Mouse (Mus musculus): Measurements from ENCODE around the gene Ccnd3. TPM values are rescaled to one million over a fixed set of nuclear protein-coding genes. Genes with fewer than 3 reads are reported as not detected.

Ccnd3 gene
- total and polyA plus RNA-seq, 3 experiments, result 143 to 568 TPM; not detected in 1

- H3K9me3 ChIP-seq (replicated peaks; ENCODE audit: insufficient read depth, low read length), result no peaks in the 10 kb centered on the region
- no peaks in the 10 kb centered on the region for H3K27me3 ChIP-seq (ENCODE audit: control insufficient read depth in 1 of 2, insufficient read depth in 2 of 2, low read length in 2 of 2)
- TF ChIP-seq UBTF (IDR thresholded peaks at IDR 0.05; ENCODE audit: borderline replicate concordance, insufficient read depth, low read depth, low read length) (no peak), ZKSCAN1 (IDR thresholded peaks at IDR 0.05; ENCODE audit: low read depth, low read length) (no peak), BHLHE40 (IDR thresholded peaks at IDR 0.05; ENCODE audit: borderline replicate concordance, low read depth, low read length) (no peak), USF1 (IDR thresholded peaks at IDR 0.05; ENCODE audit: low read depth, low read length) (no peak), ELF1 (IDR thresholded peaks at IDR 0.05; ENCODE audit: low read depth, low read length) (no peak), CHD2 (IDR thresholded peaks at IDR 0.05; ENCODE audit: low read length) (no peak), MEF2A (IDR thresholded peaks at IDR 0.05; ENCODE audit: extremely low read depth, insufficient replicate concordance, low read depth, low read length, poor library complexity, severe bottlenecking) (no peak), SIN3A (IDR thresholded peaks at IDR 0.05; ENCODE audit: low read length) (no peak)
- H3K36me3 ChIP-seq (ENCODE audit: control insufficient read depth in 1 of 2, insufficient read depth in 2 of 2, low read length in 2 of 2), result peaks cover 0 to 8% of the 10 kb centered on the region in 2 experiments; a peak in 2 of 4 replicates
- H3K27ac ChIP-seq (ENCODE audit: control insufficient read depth, low read depth, low read length), result no peak overlapping the region
- H3K79me2 ChIP-seq (ENCODE audit: control insufficient read depth, insufficient read depth, low read length, poor library complexity), result no peaks in the 10 kb centered on the region
- H3K4me1 ChIP-seq (ENCODE audit: control insufficient read depth in 1 of 2, insufficient read depth in 2 of 2, low read length in 2 of 2), result peaks cover 8 to 12% of the 10 kb centered on the region in 2 experiments
- no peak overlapping the region for H3K4me3 ChIP-seq (ENCODE audit: control insufficient read depth in 1 of 2, insufficient read depth in 1 of 2, low read depth in 2 of 2, low read length in 2 of 2)
- DNase-seq (ENCODE audit: low read depth, low spot score), result no peak
- no peak overlapping the region for H3K9ac ChIP-seq (ENCODE audit: control insufficient read depth, low read depth, low read length, poor library complexity, severe bottlenecking)
Observed at GRCm38 (mm10) chr17:47562875-47563274, 58.0 kb downstream of the Ccnd3 start.

- DNase-seq (ENCODE audit: low read depth, low spot score), result peak; percentile 62
- H3K27me3 ChIP-seq (ENCODE audit: control insufficient read depth in 1 of 2, insufficient read depth in 2 of 2, low read length in 2 of 2), result no peaks in the 10 kb centered on the region
- peaks cover 15 to 20% of the 10 kb centered on the region in 2 experiments for H3K4me1 ChIP-seq (ENCODE audit: control insufficient read depth in 1 of 2, insufficient read depth in 2 of 2, low read length in 2 of 2)
- H3K27ac ChIP-seq (ENCODE audit: control insufficient read depth, low read depth, low read length), result 0 out of 2 replicates have a peak overlapping the region, but pooled peaks have one; percentile 8
- H3K9ac ChIP-seq (ENCODE audit: control insufficient read depth, low read depth, low read length, poor library complexity, severe bottlenecking), result no peak overlapping the region
- H3K79me2 ChIP-seq (ENCODE audit: control insufficient read depth, insufficient read depth, low read length, poor library complexity), result no peaks in the 10 kb centered on the region
- no peak overlapping the region for H3K4me3 ChIP-seq (ENCODE audit: control insufficient read depth in 1 of 2, insufficient read depth in 1 of 2, low read depth in 2 of 2, low read length in 2 of 2)
- peaks cover 0 to 17% of the 10 kb centered on the region in 2 experiments; a peak in 2 of 4 replicates for H3K36me3 ChIP-seq (ENCODE audit: control insufficient read depth in 1 of 2, insufficient read depth in 2 of 2, low read length in 2 of 2)
- no peaks in the 10 kb centered on the region for H3K9me3 ChIP-seq (replicated peaks; ENCODE audit: insufficient read depth, low read length)
- peak; percentile 63 to 70 for TF ChIP-seq EP300 (IDR thresholded peaks at IDR 0.05; ENCODE audit: low read depth in 1 of 2, low read length in 2 of 2)
- 0 out of 2 replicates have a peak, but pooled peaks have one; percentile 13 for TF ChIP-seq RCOR1 (IDR thresholded peaks at IDR 0.05; ENCODE audit: low read depth, low read length)
- TF ChIP-seq UBTF (IDR thresholded peaks at IDR 0.05; ENCODE audit: borderline replicate concordance, insufficient read depth, low read depth, low read length), result no peak
- no peak for TF ChIP-seq MYB (IDR thresholded peaks at IDR 0.05; ENCODE audit: low read depth, low read length)
- TF ChIP-seq MYC (IDR thresholded peaks at IDR 0.05; ENCODE audit: low read depth, low read length), result no peak
- TF ChIP-seq SIN3A (IDR thresholded peaks at IDR 0.05; ENCODE audit: low read length), result 0 out of 2 replicates have a peak, but pooled peaks have one; percentile 28
- TF ChIP-seq HCFC1 (IDR thresholded peaks at IDR 0.05; ENCODE audit: low read depth, low read length), result no peak
- TF ChIP-seq MAFK (IDR thresholded peaks at IDR 0.05; ENCODE audit: borderline replicate concordance, low read depth, low read length), result no peak
- peak; percentile 74 for TF ChIP-seq TCF12 (IDR thresholded peaks at IDR 0.05; ENCODE audit: low read depth, low read length)
- TF ChIP-seq MXI1 (IDR thresholded peaks at IDR 0.05; ENCODE audit: low read depth, low read length), result peak; percentile 18; the same call in 1 of the 2 replicates
- no peak for TF ChIP-seq ZMIZ1 (IDR thresholded peaks at IDR 0.05; ENCODE audit: low read depth, low read length)
- TF ChIP-seq MAX (IDR thresholded peaks at IDR 0.05; ENCODE audit: low read length), result no peak
- peak; percentile 34; the same call in 1 of the 2 replicates for TF ChIP-seq ETS1 (IDR thresholded peaks at IDR 0.05; ENCODE audit: low read depth, low read length)
- TF ChIP-seq GATA1 (IDR thresholded peaks at IDR 0.05; ENCODE audit: low read depth, low read length), result peak; percentile 78
- TF ChIP-seq TAL1 (IDR thresholded peaks at IDR 0.05; ENCODE audit: low read length), result peak; percentile 33
- TF ChIP-seq ELF1 (IDR thresholded peaks at IDR 0.05; ENCODE audit: low read depth, low read length), result no peak
- TF ChIP-seq CHD2 (IDR thresholded peaks at IDR 0.05; ENCODE audit: low read length), result no peak
Observed at GRCm38 (mm10) chr17:47564612-47565011, 59.8 kb downstream of the Ccnd3 start.

Measured in MEL (cell line).